Mouse (Mus musculus) monocyte, adult 5-6 weeks (primary cell): ENCODE data around the gene Itih2. TPM values are rescaled to one million over a fixed set of nuclear protein-coding genes. Genes with fewer than 3 reads are reported as not detected.

ENCODE experiments used
- ATAC-seq: fragments of 153-309, 156-312 bp; replicated peaks from 2 replicates; pipeline ENCODE4 v1.8.0; 2017; ENCODE audit warnings: mild to moderate bottlenecking; ENCODE audit not compliant: low TSS enrichment, insufficient number of reproducible peaks, severe bottlenecking, poor library complexity, low FRiP score
- total RNA-seq: library from RNA; stranded (forward); fragments of 200-1000, 200-491, 200-594 nt; gene quantifications from 3 replicates; pipeline ENCODE4 v1.2.3, GENCODE M21; 2017

Itih2 gene
- not detected in 3 replicates for total RNA-seq

DNA sequence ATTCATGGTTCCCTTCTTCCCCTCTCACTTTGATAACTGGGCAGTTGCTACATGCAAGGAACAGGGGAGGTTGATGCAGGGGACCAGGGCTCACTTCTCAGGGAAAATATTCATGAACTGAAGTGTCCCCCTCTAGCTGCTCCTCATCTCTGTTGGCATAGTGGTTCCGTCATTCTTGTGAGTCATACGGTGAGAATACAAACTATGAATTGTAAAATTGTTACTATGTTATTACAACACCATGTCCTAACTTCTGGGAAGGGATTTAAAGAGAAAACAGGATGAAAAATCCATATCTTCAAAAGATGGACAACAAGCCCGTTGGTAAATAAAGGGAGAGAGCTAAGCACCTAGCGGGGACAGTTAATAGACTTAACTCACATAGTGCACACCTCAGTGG is at the start of gene Itih2:
TSS of gene Itih2 (minus strand) at position 101 of the 400 bp plus-strand sequence.
- no peak for ATAC-seq

DNA sequence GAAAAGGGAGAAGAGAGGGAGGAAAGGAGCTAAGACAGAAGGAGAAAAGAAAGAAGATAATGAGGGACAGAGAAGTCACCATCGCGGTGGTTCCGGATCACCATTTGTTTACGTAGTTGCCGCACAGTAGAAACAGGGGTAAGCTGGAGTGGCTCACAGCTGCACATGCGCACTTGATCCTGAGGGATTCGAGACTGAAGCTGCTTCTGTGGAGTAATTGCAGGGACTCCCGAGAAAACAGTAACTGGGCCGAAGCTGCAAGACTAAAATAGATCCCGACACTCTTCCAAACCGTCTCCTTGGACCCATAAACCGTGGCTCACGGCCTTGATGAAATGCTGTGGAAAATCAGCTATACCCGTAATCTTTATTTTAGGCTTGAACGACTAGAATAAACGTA is 38.8 kb upstream of the Itih2 start:
- no peak for ATAC-seq

DNA sequence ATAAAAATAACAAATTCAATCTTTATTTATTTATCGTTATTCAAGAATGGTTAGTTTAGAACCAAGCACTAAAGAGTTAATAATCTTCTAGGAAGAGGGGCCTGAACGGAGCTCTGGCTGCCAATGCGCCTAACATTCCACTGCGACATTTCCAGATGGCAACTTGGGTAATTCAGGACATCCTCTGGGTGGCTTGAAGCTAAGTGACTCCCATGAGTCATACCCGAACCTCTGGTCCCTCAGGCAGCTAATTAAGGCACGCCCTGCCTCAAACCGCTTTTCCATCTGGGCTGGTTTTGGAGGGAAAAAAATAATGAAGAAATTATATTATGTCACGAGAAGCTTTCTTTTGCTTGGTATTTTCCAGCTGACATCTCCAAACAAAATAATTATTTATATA is 36.8 kb upstream of the Itih2 start:
- ATAC-seq = no peak

DNA sequence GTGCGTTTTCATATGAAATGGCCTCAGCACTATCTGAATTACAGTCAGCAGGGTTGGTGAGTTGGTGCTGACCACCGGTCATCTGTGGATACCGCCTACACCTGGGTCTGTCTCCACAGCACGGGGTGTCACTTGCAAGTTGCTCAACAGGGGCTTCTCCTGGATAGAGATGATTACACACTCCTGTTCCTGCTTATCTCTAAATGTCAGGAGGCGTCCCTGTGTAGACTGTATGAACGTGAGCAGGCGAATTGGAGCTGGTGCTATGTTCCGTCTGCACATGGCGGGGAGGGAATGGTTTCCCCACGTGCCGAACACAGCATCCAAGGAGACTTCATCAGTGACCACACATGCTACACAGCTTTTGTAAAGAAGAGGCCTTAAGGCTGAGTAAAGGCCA is 36.1 kb upstream of the Itih2 start:
- no peak for ATAC-seq

DNA sequence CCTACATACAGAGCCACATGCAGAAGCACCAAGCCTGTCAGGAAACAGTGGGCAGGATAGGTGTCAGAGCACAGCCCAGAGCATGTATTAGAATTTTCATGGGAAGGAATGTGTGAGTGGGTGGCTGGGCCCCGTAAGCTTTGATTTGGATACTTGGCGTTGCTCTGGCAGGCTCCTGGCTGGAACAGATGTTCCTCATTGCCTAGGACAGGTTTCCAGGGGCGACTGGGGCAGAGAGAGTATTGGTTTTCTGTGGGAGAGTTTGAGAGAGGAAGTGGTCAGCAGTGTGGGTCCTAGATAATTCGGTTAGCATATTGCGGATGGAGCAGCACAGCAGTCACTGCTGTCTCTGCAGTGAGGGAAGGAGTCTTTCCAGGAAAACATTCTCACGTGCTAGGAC is 35.4 kb upstream of the Itih2 start:
- ATAC-seq = no peak

DNA sequence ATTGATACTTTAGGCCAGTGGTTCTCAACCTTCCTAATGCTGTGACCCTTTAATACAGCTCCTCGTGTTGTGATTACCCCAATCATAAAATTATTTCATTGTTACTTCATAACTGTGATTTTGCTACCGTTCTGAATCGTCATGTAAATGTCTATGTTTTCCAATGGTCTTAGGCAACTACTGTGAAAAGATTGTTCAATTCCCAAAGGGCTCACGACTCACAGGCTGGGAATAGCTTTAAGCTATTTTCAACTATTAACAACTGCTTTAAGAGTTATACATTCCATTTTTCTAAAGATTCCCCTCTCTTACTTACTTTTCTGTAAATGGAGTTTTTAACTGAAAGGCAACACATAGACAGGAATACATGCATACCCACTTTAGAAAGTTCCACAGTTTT is 30.8 kb upstream of the Itih2 start:
- no peak for ATAC-seq

DNA sequence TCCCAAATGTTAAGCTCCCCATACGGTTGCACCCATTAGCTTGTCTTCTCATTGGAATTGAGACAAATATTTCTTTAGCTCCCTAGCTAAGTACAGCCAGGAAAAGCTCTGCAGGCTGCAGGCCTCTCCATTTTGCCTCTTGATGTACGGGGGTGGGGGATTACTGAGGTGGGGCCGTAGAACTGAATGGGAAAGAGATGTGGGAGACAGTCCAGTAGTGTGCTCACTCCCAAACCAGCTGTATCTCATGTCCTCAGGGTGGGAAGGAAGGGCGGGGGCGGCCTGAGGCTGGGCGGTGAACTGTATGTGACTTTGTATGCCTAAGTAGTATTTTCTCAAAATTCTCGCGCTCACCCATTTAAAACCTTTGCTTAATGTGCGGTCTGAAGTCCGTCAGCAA is 26.0 kb upstream of the Itih2 start:
- ATAC-seq = no peak

DNA sequence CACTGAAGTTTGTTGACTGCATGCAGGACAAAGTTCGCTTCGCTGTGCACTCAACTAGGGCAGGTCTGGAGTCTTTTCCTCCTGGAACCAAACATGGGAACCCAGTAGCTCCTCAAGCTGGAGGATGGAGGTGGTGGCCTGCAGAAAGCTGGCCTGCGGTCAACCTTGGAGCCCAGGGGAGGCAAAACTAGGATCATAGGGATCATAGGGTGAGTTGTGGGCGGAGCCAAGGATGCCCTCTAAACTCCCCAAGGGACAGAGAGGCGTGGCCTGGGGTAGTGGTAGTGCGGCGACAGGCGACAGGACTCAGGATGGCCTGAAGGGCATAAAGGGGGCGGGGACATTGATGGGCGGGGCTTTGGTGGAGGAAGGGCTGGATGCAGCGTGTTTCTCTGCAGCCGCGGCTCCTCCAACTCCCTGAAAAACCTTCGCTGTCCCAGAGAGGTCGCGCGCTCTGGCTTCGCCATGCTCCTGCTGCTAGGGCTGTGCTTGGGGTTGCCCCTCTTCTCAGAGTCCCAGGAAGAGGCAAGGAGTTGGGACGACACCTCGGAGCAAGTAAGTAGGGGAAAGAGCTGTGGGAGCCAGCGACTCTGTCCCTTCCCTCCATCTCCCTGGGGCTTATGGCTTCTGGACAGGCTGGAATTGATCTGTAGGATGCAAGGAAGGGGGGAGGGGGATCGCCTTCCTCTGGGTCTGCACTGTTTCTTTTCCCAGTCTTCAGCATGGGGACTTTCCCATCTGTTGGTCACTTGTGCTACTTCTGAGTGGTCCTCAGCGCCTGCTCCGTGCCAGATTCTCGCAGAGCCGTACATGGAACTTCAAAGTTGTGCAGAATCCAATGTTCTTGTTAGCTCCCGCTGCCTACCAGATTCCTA is 22.2 kb upstream of the Itih2 start, which contains the start of gene Itih5:
TSS of gene Itih5 (plus strand) at position 371 of the 875 bp plus-strand sequence.
- ATAC-seq = peak; percentile 78

DNA sequence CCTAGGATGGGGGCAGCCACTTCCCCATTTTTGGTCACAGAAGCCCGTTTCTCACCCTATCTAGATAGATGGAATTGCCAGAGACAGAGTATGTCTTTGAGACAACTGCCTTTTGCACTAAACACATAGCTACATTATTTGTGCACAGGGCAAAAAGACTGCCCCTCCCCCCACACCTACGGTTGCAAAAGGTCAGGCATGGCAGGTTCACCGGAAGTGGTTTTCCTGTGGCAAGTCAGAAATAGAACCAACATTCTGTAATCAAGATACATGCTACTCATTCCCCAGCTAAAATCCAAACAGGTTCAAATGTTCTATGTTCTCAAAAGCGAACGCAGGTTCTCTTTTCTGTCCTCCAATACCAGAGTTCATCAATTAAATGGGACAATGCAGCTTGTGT is 21.4 kb upstream of the Itih2 start:
- ATAC-seq = peak; percentile 40

DNA sequence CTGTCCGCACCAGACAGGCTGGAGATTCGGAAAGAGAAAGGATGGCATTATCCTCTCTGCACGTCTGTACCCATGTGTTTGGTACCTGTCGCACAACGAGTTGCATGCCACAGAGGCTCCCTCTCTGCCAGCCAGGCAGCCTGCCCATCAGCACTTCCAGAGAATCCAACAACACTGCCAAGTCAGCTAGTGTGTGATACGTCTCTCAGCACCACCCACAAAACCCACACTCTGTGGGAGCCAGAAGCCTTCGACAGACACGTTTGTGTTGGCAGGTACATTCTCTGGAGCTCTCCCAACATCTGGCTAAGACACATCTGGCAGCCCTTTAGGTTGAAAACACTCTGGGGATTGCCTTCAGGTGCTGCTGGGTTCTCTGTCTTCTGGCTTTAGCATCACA is 16.0 kb upstream of the Itih2 start:
- ATAC-seq = no peak

DNA sequence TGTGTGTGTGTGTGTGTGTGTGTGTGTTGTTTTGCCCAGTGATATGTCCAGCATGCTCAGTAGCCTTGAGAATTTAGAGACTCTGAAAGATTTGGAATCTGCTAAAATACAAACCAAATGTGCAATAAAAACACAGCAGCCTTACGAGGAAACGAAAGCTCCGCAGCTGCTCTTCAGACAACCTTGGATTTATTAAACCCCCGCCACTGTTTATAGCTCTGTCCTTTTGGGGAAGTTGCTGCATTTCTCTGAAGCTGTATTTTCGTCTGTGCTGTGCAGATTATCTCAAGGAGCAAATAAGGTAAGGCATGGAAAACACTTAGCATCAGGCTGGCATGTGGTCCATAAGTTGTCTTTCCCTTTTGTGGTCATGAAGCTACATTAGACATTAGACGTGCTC is 14.3 kb upstream of the Itih2 start:
- no peak for ATAC-seq

DNA sequence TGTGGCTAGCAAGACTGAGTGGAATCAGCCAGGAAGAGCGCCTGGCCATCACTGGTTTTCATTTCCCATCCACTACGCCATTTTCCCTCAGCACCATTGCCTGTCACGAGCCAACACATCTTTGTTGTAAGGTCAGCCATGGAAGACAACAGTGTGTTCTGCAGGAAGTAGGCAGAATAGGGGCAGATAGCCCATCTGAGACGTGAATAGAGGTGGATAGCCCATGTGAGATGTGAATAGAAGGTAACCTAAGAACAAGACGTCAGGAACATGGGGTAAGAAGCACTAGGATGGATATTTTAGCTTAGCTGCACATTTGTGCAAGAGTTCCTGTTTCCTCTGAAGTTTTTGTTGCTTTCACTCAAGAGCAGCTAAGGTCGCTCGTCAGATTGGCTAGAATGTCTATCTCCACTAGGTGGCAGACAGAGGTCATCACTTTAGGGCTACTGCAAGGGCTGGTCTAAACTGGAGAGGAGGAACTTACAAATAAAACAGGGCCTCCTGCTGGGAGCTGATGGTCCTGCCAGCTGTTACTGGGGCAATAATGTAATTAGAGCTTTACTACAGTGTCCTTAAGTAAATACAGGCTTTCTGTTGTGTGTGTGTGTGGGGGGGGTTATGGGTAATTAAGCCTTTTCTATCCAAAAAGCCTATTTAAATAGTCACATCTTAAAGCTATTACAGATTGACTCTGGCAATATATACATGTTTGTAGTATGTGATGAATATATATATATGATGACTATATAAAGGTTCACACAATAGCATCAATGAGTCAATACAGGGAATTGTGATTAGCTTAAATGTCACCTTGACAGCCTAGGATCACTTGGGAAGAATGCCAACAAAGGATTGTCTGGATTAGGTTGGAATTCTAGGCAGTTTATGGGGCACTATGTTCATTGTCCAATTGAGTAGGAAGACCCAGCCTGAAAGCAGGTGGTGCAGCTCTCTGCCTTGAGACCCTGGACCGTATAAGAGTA is 11.6 kb upstream of the Itih2 start:
- ATAC-seq = peak; percentile 99

DNA sequence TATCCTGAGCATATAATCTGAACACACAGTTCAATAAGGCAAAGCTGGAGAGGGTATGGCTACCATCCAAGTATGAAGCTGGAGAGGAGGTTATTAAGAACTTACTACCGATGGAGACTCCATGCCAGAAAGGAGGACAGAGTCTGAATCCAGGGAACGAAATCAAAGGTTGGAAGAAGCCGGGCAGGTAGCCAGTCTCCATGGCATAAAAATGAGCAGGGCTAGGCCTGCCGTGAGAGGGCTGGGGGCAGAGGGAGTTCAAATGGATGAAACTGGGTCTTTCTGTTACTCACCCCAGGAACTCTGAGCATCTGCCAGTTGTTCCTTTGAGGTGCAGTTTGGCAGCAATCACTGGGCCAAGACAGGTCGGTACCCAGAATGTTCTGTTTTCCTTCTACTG is 9.3 kb upstream of the Itih2 start:
- no peak for ATAC-seq

DNA sequence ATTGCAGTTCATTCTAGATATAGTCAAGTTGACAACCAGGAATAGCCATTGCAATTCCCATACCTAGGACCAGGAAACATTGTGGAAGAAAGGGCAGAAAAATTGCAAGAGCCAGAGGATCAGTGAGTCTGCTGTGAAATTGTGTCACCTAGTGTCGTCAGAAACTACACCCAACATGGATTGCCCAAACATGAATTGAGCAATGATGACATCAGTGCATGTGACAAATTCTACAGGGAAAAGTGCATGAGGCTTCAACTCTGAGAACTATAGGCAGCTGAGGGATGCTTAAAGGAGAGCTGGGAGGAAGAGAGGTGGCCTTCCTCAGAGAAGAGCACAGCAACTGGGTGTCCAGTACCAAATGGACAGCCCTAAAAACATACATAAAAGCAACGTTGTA is 6.1 kb upstream of the Itih2 start:
- ATAC-seq = no peak

DNA sequence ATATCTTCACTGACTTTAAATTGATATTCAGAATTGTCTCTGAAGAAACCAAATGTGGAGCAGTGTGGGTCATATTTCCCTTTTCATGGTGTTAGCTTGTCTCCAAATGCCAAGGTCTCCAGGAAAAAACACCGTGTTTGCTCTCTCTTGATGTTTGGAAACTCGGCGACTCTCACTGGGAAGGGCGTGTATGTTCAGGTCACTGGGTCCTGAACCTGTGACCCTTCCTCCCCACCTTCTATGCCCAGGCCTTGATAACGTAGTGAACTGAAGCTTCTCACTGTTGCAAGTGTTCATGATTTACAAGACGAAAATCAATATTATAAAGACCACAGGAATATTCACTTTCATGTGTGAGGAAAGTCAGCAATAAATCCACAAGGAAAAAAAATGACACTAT is 2.7 kb upstream of the Itih2 start:
- ATAC-seq = no peak

DNA sequence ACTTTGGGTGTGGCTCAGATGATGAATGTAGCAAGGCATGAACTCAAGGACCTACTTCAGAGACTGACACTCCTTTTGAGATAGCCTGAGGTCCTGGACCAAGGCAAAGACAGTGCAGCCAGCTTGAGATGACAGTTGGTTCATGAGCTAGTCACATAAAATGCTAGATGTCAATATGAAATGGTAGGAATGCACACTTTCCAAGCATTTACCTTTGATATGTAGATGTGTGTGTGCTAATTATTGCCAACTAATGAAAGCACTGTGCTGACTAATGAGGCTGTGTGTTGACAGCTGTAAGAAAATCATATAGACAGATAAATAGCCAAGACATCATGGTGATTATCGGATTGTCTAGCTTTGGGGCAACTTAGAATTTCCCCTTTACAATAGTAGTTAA is 932 bp upstream of the Itih2 start:
- no peak for ATAC-seq

DNA sequence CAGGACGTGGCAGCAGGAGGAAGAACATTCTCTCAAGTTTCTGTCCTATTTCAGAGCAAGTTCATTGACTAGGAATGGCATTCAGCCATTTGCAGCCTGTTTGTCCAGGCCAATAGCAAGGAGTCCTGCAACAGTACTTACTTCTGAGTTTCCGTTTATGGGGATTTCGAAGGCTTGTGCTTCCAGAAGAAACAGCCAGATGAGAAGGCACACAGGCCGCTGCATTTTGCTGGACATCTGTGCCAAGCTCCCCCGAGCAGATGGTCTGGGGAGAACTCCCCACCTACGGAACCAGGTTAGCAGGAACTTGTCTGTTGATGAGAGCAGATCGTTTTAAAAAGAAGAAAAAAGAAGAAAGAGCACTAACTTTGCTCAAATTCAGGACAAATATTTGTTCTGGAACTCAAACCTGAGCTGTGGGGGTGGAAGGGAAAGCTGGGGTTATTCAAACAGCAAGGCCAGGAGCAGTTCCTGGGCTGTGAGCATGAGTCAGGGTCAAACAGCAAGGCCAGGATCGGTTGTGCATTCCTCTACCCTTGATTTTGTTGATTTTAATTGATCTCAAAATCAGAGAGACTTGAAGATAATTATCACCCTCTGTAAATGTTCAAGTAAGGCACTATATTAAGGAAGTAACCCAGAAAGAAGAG is 730 bp downstream of the Itih2 start:
- no peak for ATAC-seq

DNA sequence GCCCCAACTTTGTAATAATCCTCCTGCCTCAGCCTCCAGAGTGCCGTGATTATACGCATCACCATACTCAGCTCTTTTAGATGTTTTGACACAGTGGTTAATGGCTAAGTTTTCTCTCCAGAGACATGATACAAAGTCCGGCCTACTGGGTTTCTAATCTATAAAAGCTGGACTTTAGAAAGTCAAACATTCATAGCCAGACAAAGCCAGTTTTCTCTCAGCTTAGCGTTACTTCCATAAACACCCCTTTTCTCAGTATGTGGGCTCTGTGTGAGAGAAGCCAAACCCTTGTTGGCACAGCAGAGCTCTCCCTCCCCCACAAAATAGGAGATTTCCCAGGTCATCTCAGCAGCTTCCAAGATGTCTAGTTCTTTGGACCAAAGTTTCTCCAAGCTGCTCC is 2.6 kb downstream of the Itih2 start:
- ATAC-seq = no peak

DNA sequence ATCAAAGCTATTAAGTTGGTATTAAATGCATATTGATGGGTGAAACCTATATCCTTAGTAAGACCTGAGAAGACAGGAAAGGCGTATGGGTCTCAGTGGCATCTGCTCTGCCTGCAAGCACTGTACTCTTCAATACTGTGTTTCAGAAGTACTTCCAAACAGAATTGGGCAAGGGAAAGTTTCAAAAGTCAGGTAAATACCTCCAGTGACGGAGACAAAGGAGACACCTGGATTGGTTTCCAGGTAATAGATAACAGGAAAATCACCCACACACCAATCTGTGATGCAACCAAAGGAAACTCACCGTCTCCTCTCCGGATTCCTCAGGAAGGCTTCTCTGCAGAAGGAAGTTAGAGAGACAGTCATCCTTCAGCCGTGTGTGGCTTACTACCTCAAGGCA is 3.7 kb downstream of the Itih2 start:
- ATAC-seq = no peak
